Mouse (Mus musculus) spleen, adult 12 weeks (tissue): Measurements from ENCODE around the gene Mgea5.

ENCODE experiments used
- DNase-seq: peaks from one replicate; pipeline ENCODE4 v3.0.0; 2022; ENCODE audit warnings: low spot score

The Mgea5 gene

DNA sequence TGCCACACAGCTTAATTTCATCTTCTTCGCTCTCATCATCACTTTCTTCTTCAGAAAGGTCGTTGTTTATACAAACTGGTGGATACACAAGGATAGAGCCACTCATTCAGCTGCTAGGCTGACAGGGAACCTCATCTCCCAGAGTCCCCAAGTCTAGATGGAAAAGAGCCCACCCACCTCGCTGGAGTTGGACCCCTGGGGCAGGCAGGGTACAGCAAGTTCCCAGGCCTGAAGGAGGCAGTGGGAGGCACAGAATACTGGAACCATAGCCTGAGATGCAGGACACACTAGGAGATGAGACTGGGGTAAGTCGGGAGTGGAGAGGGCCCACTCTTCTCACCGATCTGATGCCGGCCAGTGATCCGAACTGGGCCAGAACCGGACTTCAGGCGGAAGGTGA is 35.4 kb downstream of the Mgea5 start:
- no peak for DNase-seq

DNA sequence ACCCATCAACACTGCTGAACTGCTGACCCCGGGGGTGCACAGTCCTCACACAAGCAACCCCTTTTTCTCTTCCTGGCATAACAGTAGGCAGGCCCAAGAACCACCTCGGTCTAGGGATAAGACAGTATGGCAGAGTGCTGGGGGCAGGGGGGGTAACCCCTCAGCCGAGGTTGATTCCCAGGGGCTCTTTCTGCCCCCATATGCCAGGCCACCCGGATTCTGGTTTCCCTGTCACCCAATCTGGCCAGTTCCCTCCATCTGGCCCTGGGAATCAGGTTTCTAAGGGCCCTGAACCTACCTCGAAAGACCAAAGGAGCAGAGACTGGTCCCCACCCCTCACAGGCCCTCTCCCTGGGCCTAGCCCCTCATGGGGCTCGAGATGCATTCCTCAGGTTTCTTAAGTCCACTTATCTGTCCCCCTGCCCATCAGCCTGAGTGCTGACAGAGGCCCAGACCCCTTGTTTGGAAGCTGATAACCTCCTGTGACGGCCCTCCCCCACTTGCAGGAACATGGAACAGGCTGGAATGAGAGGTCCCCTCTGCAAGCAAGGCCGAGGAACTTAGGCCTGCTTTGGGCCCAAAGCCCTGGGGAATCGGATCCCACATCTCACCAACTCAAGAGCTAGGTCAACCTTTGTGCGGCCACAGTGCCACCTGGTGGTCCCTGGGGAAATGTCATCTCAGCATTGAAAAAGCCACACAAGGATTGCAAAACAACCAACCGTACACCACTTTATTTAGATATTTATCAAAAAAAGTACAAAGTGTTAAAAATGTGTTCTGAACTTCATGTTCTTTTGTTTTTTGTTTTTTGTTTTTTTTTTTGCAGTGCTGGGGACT is 36.4 kb downstream of the Mgea5 start:
- peak; percentile 70 for DNase-seq

DNA sequence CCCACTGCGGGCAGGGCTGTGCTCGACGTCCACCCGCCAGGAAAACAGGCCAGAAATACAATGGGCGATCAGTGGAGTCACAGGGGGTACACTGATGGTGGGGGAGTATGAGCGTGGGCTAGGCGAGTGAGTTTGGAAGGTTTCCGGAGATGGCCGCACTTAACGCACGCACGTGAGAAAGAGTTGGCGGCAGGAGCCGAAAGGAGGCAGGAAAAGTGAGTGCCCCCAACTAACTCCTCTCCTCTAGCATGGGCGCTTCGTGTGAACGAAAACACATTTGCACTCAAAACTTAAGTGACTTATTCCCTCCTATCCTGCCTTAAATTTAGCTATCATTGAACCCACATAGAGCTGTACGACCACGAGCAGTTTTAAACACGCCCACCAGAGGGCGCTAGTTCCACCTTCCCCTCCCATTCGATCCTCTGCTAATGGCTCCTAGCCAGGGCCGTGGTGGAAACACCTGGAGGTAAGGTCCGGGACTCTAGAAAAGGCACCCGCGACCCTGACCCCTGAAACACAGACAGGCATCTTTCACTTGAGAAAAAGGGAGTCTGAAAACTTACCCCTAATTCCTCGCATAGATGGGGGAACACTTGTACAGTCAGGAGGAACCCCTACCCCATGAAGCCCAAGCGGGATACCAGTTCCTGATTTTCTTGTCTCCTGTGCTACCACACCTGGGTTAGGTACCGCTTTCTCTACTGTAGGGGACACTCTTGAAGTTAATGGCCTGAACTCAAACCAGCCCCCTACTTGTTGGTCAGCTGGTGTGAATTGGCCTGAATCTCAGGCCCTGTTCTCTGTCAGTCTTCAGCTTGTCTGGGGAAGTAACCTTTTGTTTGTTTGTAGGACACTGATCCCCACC is 37.2 kb downstream of the Mgea5 start:
- peak; percentile 70 for DNase-seq

DNA sequence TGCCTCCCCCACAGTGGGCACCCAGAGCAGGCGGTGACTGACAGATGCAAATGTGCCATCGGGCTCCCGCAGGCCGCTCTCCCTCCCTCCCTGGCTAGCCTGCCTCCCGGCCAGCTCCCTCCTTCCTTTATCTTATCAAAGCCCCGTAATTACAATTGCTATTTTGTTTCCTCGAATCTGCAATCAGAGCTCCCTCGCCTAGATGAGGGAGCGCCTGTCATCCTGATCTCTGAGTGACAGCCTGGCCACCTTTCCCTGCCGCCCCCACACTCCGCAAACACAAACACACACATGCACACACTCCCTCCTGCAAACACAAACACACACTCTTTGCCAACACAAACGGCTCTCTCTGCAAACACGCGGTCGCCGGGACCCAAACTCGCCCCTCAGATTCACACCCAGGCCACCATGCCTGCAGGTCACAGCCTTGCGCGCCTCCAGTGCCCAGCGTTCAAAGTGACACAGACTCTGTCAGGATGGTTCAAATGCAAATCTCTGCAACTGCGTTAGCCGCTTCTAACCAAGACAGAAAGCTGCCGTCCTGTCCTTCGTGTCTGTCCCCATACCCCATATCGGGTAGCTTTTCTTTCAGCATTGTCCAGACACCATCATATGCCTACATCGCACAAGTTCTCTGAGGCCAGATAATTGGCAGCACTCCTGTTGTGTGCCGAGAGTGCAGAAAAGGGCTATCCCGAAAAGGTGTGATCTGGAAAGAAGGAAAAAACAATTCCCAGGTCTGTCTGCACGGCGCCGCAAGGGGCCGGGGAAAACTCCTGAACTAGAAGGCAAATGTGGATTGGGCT is 38.1 kb downstream of the Mgea5 start:
- DNase-seq = no peak

DNA sequence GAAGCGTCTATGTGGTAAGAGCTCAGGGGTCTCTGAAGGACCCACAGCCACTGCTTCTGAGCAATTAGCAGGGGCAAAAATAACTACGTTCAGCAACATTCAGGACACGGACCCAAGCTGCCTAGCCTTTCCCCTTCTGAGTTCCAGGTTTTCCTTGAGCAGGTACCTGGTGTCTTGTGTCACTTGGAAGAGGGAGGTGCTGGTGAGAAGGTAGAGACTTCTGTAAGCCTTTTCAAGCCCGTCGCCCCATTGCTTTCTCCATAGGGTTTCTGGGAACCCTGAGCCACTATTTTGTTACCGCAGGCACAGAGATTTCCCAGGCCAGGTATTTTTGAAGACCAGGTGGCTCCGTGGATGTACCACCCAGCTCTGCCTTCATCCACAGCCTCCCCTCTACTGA is 40.0 kb downstream of the Mgea5 start:
- no peak for DNase-seq

DNA sequence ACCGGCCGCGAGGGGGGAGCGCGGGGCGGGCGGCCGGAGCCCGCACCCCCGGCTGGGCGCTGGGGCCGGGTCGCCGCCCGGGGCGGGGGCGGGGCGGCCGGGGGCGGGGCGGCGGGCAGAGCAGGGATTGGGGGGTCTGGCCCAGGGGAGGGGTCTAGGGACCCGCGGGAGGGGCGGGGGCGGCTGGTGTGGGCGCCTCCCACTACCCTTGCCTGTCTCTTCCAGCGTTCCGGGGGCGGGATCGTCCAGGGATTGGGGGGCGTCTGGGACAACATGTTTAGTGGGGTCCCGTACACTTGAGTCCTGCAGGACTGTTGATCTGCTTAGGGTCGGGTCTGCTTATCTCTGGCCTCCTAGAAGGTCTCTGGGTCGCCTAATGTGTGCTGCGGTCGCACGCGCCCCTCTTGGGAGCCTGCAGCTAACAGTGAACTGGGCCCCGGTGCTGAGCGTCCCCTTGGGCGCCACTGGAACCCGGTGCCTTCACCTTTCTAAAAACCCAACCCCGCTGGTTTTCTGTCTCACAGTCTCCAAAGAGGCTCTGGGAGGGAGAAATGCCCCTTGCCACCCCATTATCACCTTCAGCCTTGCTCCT is 40.6 kb downstream of the Mgea5 start:
- no peak for DNase-seq

DNA sequence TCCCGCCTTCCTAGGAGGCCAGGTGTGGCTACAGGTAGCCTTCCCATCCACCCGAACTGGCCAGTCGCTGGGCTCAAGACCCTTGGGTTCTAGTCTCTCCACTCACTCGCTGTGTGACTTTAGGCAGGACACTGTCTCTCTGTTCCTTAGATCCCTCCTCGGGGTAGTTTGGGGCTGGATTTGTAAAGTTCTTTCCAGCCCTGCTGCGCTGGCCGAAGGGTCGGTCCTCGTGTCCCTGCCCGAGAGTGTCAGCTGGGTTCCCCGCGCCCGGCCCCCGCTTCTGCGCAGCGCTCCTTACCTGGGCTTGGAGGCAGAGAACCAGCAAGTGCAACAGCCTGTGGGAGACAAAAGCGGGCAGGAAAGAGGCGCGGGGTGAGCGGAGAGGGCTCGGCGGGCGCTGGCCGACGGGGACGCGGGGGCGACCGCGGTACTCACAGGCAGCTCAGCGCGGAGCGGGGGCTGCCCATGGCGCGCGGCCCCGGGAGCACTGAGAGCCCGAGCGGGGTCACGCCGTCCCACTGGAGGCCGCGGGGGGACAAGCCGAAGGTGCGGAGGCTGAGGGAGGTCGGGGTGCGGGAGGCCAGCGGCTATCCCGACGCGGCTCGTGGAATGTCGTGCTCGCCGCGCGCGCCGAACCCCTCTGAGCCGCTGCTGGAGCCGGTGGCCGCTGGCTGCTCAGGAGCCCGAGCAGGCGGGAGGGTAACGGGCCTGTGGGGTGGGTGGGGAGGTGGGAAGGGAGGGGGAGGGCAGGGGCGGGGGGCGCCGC is 41.2 kb downstream of the Mgea5 start, which contains the start of gene Fgf8:
Gene Fgf8, minus strand, starts transcription at position 698 of the 766 bp plus-strand sequence.
- no peak for DNase-seq

DNA sequence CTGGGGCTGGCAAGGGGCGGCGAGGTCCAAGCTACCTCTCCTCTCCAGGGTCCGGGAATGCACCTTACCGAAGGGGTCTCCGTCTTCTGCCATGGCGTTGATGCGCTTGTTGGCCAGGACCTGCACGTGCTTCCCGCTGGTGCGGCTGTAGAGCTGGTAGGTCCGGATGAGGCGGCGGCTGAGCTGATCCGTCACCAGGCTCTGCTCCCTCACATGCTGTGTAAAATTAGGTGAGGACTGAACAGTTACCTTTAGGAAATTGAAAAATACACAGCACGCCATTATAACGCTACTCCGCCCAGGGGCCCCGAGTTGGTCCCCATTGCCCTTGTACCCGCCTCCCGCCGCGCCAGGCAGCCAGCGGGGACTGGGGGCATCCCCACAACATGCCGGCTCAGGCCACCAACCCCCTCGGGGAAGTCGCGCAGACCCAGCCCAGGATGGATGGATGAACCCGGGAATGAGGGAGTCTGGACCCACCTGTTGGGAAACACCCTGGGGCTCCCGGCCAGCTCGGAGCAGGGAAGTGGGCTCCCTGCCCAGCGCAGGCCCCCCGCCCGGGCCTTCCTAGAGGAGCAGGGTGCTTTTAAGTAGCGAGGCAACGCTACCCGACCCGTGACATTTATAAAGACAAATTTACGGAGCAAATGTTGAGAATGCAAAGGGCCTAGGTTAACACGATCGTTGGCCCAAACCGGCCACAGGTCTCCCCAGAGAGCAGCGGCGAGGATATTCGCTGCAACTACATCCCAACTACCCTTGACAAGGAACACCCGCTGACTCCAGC is 42.0 kb downstream of the Mgea5 start:
- DNase-seq = no peak

DNA sequence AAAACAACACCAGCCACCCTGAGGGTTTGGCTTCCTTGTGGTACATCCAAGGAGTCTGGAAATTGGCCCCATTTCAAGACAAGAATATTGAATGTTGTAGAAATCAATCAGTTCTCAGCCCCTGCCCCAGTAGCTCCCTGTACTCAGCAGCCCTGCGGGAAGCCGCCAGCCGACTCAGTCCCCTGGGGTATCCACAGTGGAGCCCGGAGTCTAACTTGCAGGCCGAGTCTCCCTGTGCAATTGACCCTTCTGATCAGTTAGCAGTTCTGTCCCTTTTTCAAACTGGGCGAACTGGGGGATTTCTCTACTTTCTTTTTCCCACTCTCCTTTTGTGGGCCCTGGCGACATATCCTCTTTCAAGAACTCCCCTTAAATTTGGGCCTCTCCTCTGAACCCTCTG is 42.8 kb downstream of the Mgea5 start:
- DNase-seq = no peak

DNA sequence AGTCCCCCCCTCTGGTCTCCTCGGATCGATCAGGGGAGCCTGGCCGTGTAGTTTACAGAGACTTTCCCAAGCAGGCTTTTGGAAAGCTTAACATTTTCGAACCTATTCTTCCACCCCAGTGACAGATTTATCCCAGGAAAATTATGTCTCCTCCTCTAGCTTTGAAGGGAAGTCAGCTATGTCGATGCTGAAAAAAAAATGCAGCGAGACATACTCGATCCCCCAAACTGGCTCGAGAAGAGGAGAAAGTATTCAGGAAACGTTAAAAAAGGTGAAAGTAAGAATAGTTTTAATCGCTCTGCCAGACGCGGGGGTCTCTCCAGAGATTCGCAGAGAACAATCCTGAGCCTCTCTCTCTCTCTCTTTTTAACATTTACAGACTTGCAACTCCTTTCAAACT is 43.4 kb downstream of the Mgea5 start:
- DNase-seq = no peak

DNA sequence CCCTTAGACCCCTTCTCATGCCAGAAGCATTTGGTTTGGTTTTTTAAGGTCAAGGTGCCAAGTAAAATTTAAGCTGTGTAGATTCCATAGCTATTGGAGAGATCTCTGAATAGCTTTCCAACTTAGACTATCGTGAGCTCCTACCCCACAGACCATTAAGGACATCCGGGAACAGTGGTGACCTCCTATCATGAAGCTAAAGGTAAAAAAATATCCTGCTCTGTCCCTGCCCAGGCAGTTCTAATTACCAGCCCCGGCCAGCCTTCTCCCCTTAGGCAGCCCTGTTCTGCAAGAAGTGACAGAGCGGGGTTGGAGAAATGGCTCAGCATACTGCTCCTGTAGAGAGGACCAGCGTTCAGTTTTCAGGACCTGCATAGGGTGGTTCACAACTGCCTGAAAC is 45.1 kb downstream of the Mgea5 start:
- DNase-seq = no peak

DNA sequence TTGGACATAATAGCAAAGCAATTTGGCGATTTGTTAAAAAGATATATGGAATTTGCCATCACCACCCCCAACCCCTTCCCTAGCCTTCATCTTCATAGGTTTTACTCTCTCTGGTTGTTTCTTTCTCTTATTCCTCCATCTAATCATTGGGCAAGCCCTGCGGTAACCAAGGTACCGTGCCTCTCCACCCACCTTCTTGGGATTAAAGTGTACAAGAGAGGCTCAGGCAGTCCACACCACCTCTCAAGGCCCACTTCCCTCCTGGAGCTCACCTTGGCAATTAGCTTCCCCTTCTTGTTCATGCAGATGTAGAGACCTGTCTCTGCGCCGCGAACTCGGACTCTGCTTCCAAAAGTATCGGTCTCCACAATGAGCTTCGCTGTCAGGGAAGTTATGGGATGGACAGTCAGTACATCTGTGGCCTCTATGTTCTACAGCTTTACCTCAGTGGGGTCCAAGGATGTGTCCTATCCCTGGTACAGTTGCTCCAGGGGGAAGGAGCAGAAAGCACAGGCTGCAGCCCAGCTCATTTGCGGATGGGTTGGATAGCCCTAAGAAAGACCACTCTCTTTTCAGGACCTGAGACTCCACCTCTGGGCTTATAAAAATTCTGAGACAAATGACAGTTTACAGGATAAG is 45.7 kb downstream of the Mgea5 start:
- no peak for DNase-seq

DNA sequence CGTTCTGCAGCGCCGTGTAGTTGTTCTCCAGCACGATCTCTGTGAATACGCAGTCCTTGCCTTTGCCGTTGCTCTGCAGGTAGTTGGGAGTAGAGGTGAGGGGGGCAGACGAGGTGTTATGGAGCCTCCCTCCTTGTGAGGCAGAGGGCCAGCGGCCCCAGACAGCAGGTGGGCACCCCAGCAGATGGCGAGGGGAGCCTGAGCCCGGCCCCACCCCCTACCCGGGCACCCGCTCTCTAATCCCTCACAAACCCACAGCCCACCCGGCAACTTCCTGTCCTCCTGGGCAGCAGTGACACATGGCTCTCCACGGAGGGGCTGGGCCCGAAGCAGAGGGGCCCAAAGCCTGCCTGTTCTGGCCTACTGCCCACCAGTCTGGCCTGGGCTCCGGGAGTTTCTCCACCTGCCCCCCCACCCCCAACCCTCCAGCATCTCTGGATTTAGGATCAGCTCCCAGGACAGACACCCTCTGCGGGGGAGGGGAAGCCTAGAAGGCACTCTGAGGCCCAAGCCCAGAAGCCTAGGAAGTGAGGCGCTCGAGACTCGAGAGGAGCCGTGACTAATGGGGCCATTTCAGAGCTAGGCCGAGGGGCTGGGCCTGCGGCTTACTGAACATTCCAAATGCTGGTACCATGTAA is 46.3 kb downstream of the Mgea5 start:
- no peak for DNase-seq

DNA sequence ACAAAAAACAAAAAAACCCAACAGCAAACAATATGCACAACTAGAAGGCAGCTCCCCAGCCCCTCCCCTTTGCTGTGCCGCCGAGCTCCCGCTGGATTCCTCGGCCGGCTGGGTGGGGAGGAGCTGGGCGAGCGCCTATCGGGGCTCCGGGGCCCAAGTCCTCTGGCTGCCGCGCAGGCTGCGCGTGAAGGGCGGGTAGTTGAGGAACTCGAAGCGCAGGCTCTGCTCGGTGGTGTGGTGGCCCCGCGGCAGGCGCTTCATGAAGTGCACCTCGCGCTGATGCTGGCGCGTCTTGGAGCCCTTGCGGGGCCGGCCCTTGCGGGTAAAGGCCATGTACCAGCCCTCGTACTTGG is 46.8 kb downstream of the Mgea5 start:
- DNase-seq = no peak

DNA sequence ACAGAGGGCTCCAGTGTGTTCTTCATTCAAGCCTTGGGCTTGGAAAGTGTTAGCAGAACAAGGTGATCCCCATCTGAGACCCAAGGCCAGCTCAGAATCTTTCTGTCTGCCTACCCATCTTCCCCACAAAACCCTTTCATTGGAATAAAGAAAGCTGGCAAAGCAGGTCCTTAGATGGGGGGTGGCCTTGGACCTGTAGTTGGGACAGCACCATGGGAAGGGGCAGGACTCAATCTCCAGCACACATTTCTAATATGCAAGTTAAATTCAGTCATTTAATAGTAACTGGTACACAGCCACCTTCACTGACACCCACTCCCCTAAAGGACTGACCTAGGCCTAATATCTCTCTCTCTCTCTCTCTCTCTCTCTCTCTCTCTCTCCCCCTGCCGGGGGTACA is 47.4 kb downstream of the Mgea5 start:
- DNase-seq = no peak

DNA sequence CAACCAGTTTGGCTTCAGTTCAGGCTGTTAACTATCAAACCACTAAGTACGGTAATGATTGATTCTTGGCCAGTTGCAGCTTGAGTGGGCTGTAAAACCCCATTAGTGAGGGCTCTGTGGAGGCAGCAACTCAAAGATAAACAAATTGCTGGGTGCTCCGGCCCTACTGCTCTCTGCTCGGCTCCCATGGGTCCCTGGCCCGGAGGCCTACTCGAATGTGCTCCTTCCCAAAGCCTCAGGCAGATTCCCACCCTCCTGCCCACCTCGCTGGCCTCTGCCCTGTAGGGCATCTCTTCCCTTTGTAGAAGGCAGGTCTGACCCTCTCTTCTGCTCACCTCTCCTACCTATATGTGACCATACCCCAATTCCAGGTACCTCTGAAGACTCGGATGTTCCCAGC is 48.9 kb downstream of the Mgea5 start:
- DNase-seq = no peak

DNA sequence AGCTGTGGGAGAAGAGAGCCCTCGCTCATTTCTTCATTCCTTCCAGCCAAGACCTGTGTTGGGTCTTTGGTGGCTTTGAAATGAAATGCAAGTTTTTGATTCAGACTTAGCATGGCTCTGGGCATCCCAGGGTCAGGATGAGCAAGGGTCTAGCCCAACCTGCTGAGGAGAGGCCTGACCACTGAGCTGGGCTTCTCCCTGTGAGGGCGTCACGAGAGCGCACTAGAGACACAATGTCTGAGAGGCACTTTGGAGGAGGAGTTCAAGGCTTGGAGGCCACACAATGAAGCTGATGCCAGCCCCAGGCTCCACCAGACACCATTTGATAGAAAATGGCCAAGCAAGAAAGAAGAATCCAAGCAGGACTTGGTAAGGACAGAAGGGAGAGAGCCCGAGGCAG is 49.4 kb downstream of the Mgea5 start:
- no peak for DNase-seq

DNA sequence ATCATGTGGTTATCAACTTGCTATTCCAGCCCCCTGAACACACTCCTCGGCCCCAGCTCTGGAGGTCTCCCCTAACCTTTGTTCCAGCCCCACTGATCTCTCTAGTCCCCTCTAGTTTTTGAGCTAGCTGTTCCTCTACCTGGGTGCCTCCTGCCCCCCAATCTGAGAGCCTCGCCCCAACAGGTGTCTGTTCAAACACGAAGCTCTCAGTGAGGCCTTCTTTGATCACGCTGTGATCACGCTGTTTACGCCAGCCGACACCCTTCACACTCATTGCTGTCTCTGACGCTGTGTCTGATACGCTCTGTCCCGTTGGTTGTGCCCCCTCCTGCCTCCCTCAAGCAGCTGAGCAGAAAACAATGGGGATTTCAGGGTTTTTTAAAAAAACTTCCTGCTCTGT is 50.1 kb downstream of the Mgea5 start:
- DNase-seq = no peak

DNA sequence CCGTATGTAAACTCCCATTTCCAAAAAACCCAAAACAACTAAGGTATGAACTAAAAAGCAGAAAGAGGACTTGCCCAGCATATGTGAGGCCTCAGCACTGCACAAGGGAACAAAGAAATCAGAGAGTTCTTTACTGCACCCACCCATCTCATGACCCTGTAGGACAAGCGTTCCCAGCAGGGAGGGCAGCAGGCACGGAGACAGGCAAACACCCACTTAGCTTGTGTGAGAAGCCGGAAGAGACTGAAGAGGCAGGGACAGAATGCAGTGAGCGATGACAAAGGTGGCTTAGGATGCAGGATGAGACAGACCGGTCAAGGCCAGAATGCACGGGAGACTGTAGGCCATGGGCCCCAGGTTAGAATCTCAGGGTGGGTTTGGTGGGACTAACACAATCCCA is 52.0 kb downstream of the Mgea5 start:
- no peak for DNase-seq

DNA sequence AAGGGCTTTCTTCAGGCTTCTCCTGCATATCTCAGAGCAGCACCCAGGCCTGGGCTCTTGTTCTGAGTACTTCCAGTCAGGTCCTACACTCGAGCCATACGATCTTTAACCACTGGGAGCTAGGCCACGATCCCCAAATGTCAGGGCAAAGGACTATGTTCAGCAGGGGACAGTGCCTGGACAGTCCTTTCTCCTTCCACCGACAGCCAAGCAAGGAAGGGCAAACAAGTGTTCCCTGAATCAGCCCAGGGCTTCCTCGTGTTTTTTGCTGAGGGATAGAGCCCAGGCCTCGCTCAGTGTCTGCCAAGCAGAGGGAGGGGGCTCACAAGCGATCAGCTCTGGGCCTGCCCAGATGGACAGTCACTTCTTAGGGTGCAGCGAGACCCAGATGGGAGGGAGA is 53.6 kb downstream of the Mgea5 start:
- DNase-seq = no peak
